Mouse (Mus musculus) bone marrow, adult 2 months (tissue): Measurements from ENCODE around the gene Thumpd3. TPM values are rescaled to one million over a fixed set of nuclear protein-coding genes. Genes with fewer than 3 reads are reported as not detected.

Experiments used
- H3K27ac ChIP-seq: fragments of 200-500 bp; 2 replicates; pipeline ENCODE4 v1.5.1; 2012; ENCODE audit warnings: low read depth, mild to moderate bottlenecking, control low read depth, inconsistent platforms, low read length; ENCODE audit not compliant: control insufficient read depth, poor library complexity, insufficient read depth
- H3K4me1 ChIP-seq: fragments of 200-500 bp; 2 replicates; pipeline ENCODE4 v1.6.1; 2011; ENCODE audit warnings: low read length; ENCODE audit not compliant: control insufficient read depth, insufficient read depth
- H3K4me3 ChIP-seq: fragments of 200-500 bp; replicated peaks from 2 replicates; pipeline ENCODE3; 2011; ENCODE audit warnings: mild to moderate bottlenecking, low read depth, low read length, control low read depth; ENCODE audit not compliant: control insufficient read depth
- CTCF ChIP-seq: fragments of 200-500 bp; IDR thresholded peaks from 2 replicates; pipeline ENCODE4 v1.5.1; 2011; ENCODE audit warnings: low read length, control low read depth; ENCODE audit not compliant: control insufficient read depth, insufficient read depth
- POLR2A ChIP-seq: fragments of 200-500 bp; IDR thresholded peaks from 2 replicates; pipeline ENCODE4 v1.6.1; 2011; ENCODE audit warnings: low read depth, mild to moderate bottlenecking, control low read depth, low read length, borderline replicate concordance; ENCODE audit not compliant: control insufficient read depth
- WGBS: fragments of 180-500 bp; shearing (Covaris S2); methylation state at CpG from one replicate; pipeline ENCODE4 v1.1.7; 2018; 5-methylcytosine and 5-hydroxymethylcytosine counted together
- polyA plus RNA-seq: library from polyadenylated mRNA; stranded (reverse); fragments of >200 nt; gene quantifications from 2 replicates; pipeline ENCODE4 v1.2.4, GENCODE M21; 2011; ENCODE audit warnings: low replicate concordance; ENCODE audit not compliant: missing spikeins, insufficient read depth, insufficient read length

Thumpd3 gene
- polyA plus RNA-seq, 1 experiment: 34.7 TPM

DNA sequence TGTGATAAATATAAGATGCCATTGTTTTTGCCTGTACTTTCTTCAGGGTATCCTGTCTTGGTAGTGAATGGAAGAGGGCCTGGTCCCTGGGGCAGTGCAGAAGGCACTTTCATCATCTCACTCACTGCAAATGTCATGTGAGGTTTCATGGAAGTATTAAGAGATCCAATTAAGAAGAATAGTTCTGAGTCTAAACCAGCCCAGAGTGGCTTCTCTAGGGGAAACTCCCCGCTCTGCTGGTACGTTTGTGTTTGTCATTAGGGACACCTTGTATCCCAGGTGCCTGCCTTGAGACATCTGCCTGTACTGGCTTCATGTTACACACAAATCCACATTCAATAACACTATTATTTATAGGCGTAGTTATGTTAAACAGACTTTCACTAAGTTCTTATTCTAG lies 63.4 kb downstream of the Thumpd3 start:
- TF ChIP-seq CTCF: no peak
- TF ChIP-seq POLR2A: no peak
- Histone ChIP-seq H3K27ac (no peak overlapping the region), H3K4me3 (no peak overlapping the region), H3K4me1 (no peaks in the 10 kb centered on the region)
- WGBS: 89% methylated on average over 3 of the region's 3 CpGs

GRCm38 (mm10) chr6:113109956-113110355 lies 63.9 kb downstream of the Thumpd3 start:
- Histone ChIP-seq H3K27ac (no peak overlapping the region), H3K4me3 (no peak overlapping the region), H3K4me1 (no peaks in the 10 kb centered on the region)
- 88% methylated on average over 7 of the region's 7 CpGs for WGBS
- TF ChIP-seq POLR2A: no peak
- no peak for TF ChIP-seq CTCF

Other genes starting within 250 kb of the Thumpd3 start
- 2.9 and 6.0 TPM in 2 replicates for gene Srgap3, start 99.0 kb upstream of the Thumpd3 start, polyA plus RNA-seq
- 25.6 and 45.1 TPM in 2 replicates for gene Setd5, start 31.1 kb downstream of the Thumpd3 start, polyA plus RNA-seq
- 1.2 TPM in 1 of 2 replicates, not detected in the other for gene Lhfpl4, start 149.2 kb downstream of the Thumpd3 start, polyA plus RNA-seq
- gene Mtmr14, start 191.6 kb downstream of the Thumpd3 start, polyA plus RNA-seq: 13.5 and 35.8 TPM in 2 replicates
- gene Cpne9, start 236.1 kb downstream of the Thumpd3 start, polyA plus RNA-seq: 1.1 TPM in 1 of 2 replicates, not detected in the other